Mouse (Mus musculus) lung, postnatal 0 days (tissue): ENCODE data around the gene Crkl.

Source experiments
- CTCF ChIP-seq: IDR thresholded peaks from 2 replicates; pipeline ENCODE4 v1.5.1; 2016; ENCODE audit warnings: antibody characterized with exemption, mild to moderate bottlenecking
- EP300 ChIP-seq: IDR thresholded peaks from 2 replicates; pipeline ENCODE4 v1.6.1; 2016; ENCODE audit warnings: antibody characterized with exemption, mild to moderate bottlenecking, control low read depth

DNA sequence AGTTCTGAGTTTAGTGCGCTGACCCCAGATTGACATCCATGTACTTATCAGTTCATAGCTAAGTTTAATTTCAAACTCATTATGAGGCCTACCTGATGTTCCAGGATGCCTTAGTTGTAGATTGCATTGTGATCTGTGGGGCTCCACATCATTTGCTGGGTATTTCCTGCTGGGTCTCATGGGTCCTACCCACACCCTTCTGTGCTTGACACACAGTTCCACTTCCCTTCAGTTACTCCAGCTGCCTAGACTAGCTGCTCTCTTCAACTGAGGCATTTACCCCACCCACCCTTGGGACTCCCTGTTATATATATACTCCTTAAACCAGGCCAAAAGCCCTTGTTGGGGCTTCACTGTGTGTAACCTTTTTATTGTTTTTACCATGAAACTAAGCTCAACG lies 42.7 kb upstream of the Crkl start:
- TF ChIP-seq EP300, result no peak
- no peak for TF ChIP-seq CTCF
